ENCODE assay signal across 17 mouse cellular contexts in genomic region chr1:88813200-88813599, GRCm38 (mm10).
DNase-seq lines count a peak whose midpoint lies in the region; ATAC-seq lines count a peak whose summit lies in the region.
"Had no signal": no experiment of that assay in that cellular context is flagged by ENCODE, and none has a peak within 500 bp of the region (broad histone marks: within the 10 kb centered on the region; RNA-seq: fewer than 3 reads in every experiment).

No protein-coding gene starts in this region.

- no peaks in the 10 kb centered on the region; the same call in 1 of the 2 replicates for H3K27me3 ChIP-seq in hindbrain, embryonic 12.5 days
- no peaks in the 10 kb centered on the region for H3K27me3 ChIP-seq in hindbrain, embryonic 16.5 days (replicated peaks; ENCODE audit: control insufficient read depth, insufficient read depth, low read length)
- no peaks in the 10 kb centered on the region for H3K27me3 ChIP-seq in forebrain, embryonic 14.5 days (replicated peaks; ENCODE audit: control insufficient read depth, insufficient read depth, low read length)
- H3K27me3 ChIP-seq in midbrain, embryonic 11.5 days (ENCODE audit: control insufficient read depth, insufficient read depth, low read length) = no peaks in the 10 kb centered on the region
- H3K27me3 ChIP-seq: heart, embryonic 12.5 days had no signal

- peak overlapping the region; percentile 58 for H3K27ac ChIP-seq in hindbrain, embryonic 12.5 days
- no peak overlapping the region for H3K27ac ChIP-seq in hindbrain, embryonic 16.5 days (ENCODE audit: low read depth, low read length)
- peak overlapping the region; percentile 45; the same call in 1 of the 2 replicates for H3K27ac ChIP-seq in forebrain, embryonic 14.5 days (ENCODE audit: low read depth, low read length)
- 0 out of 2 replicates have a peak overlapping the region, but pooled peaks have one; percentile 10 for H3K27ac ChIP-seq in midbrain, embryonic 11.5 days (ENCODE audit: low read depth, low read length)
- H3K27ac ChIP-seq: left cerebral cortex, adult 2 months; macrophage had no signal

- H3K36me3 ChIP-seq in hindbrain, embryonic 12.5 days = no peaks in the 10 kb centered on the region
- H3K36me3 ChIP-seq in hindbrain, embryonic 16.5 days (ENCODE audit: control insufficient read depth, insufficient read depth, low read length) = no peaks in the 10 kb centered on the region
- no peaks in the 10 kb centered on the region for H3K36me3 ChIP-seq in forebrain, embryonic 14.5 days (ENCODE audit: control insufficient read depth, insufficient read depth, low read length)
- no peaks in the 10 kb centered on the region for H3K36me3 ChIP-seq in midbrain, embryonic 11.5 days (ENCODE audit: control insufficient read depth, insufficient read depth, low read length)
- H3K36me3 ChIP-seq: heart, embryonic 12.5 days had no signal

- H3K4me1 ChIP-seq in hindbrain, embryonic 12.5 days = peaks cover 14% of the 10 kb centered on the region
- no peaks in the 10 kb centered on the region for H3K4me1 ChIP-seq in hindbrain, embryonic 16.5 days (ENCODE audit: control insufficient read depth, insufficient read depth, low read depth, low read length)
- no peaks in the 10 kb centered on the region for H3K4me1 ChIP-seq in forebrain, embryonic 14.5 days (ENCODE audit: control insufficient read depth, insufficient read depth, low read length)
- peaks cover 11% of the 10 kb centered on the region for H3K4me1 ChIP-seq in midbrain, embryonic 11.5 days (ENCODE audit: control insufficient read depth, insufficient read depth, low read length)
- H3K4me1 ChIP-seq: heart, embryonic 12.5 days had no signal

- no peak overlapping the region for H3K9ac ChIP-seq in hindbrain, embryonic 12.5 days
- no peak overlapping the region for H3K9ac ChIP-seq in hindbrain, embryonic 16.5 days (ENCODE audit: low read depth, low read length)
- no peak overlapping the region for H3K9ac ChIP-seq in forebrain, embryonic 14.5 days (ENCODE audit: low read length)
- no peak overlapping the region for H3K9ac ChIP-seq in midbrain, embryonic 11.5 days (ENCODE audit: low read length)
- H3K9ac ChIP-seq: heart, embryonic 12.5 days had no signal

- H3K4me3 ChIP-seq in hindbrain, embryonic 12.5 days = no peak overlapping the region
- no peak overlapping the region for H3K4me3 ChIP-seq in hindbrain, embryonic 16.5 days (ENCODE audit: low read length)
- H3K4me3 ChIP-seq in forebrain, embryonic 14.5 days (ENCODE audit: low read depth, low read length) = no peak overlapping the region
- H3K4me3 ChIP-seq in midbrain, embryonic 11.5 days (ENCODE audit: low read depth, low read length) = no peak overlapping the region
- H3K4me3 ChIP-seq: heart, embryonic 12.5 days; left cerebral cortex, adult 2 months had no signal

- no peak overlapping the region for H3K4me2 ChIP-seq in hindbrain, embryonic 12.5 days (replicated peaks)
- no peak overlapping the region for H3K4me2 ChIP-seq in hindbrain, embryonic 16.5 days (ENCODE audit: low read length)
- H3K4me2 ChIP-seq in forebrain, embryonic 14.5 days (ENCODE audit: low read length) = no peak overlapping the region
- no peak overlapping the region for H3K4me2 ChIP-seq in midbrain, embryonic 11.5 days
- H3K4me2 ChIP-seq: heart, embryonic 12.5 days had no signal

- WGBS in hindbrain, embryonic 12.5 days = 39% methylated on average over 7 of the region's 7 CpGs
- WGBS in hindbrain, embryonic 16.5 days = 29% methylated on average over 7 of the region's 7 CpGs
- 29% methylated on average over 7 of the region's 7 CpGs for WGBS in forebrain, embryonic 14.5 days
- 37% methylated on average over 7 of the region's 7 CpGs for WGBS in midbrain, embryonic 11.5 days

- peak; percentile 78 for ATAC-seq in hindbrain, embryonic 12.5 days (ENCODE audit: low FRiP score)
- no peak for ATAC-seq in hindbrain, embryonic 16.5 days
- ATAC-seq in forebrain, embryonic 14.5 days = peak; percentile 34; the same call in 1 of the 2 replicates
- ATAC-seq in midbrain, embryonic 11.5 days (ENCODE audit: low FRiP score) = peak; percentile 57; the same call in 1 of the 2 replicates
- no peak for ATAC-seq in CD4-positive, CD25-positive, alpha-beta regulatory T cell, adult 4 months
- ATAC-seq in inflammation-experienced regulatory T-cells, adult 6 months = no peak

- DNase-seq in forebrain, embryonic 14.5 days (ENCODE audit: low spot score) = peak; percentile 55
- DNase-seq in midbrain, embryonic 11.5 days (ENCODE audit: low spot score, missing footprints) = no peak
- DNase-seq in retina, postnatal 1 day = peak; percentile 62
- DNase-seq: cerebellum, postnatal 25 days; gastrocnemius, postnatal 25 days; heart, postnatal 4 days; kidney, adult 8-10 months; lung, adult 18-20 months; right cerebral cortex, adult 18-20 months; thymus, adult 18-20 months had no signal

- H3K9me3 ChIP-seq in hindbrain, embryonic 12.5 days (replicated peaks) = no peaks in the 10 kb centered on the region
- H3K9me3 ChIP-seq in hindbrain, embryonic 16.5 days (ENCODE audit: control insufficient read depth, low read length) = no peaks in the 10 kb centered on the region
- no peaks in the 10 kb centered on the region for H3K9me3 ChIP-seq in forebrain, embryonic 14.5 days (replicated peaks; ENCODE audit: control insufficient read depth, low read length)
- no peaks in the 10 kb centered on the region for H3K9me3 ChIP-seq in midbrain, embryonic 11.5 days (ENCODE audit: control insufficient read depth, low read length)
- H3K9me3 ChIP-seq: heart, embryonic 12.5 days had no signal

Comparison
In these comparisons a context has a peak if more than half of its experiments do, and no peak if none do; other contexts are left out.
1. ATAC-seq: peak in hindbrain, embryonic 12.5 days (single experiment), forebrain, embryonic 14.5 days (single experiment) and midbrain, embryonic 11.5 days (single experiment); none in hindbrain, embryonic 16.5 days (single experiment), CD4-positive, CD25-positive, alpha-beta regulatory T cell, adult 4 months (single experiment) and inflammation-experienced regulatory T-cells, adult 6 months (single experiment).